Mouse (Mus musculus) E14TG2a.4 (cell line): ENCODE measurements around the gene Fam20b.

ENCODE experiments used
- CTCF ChIP-seq: conservative IDR thresholded peaks from 2 replicates; pipeline ENCODE4 v1.5.1; 2014; ENCODE audit warnings: low read length
- POU5F1 ChIP-seq: IDR thresholded peaks from 2 replicates; pipeline ENCODE4 v1.6.1; 2014; ENCODE audit warnings: low read length, borderline replicate concordance

DNA sequence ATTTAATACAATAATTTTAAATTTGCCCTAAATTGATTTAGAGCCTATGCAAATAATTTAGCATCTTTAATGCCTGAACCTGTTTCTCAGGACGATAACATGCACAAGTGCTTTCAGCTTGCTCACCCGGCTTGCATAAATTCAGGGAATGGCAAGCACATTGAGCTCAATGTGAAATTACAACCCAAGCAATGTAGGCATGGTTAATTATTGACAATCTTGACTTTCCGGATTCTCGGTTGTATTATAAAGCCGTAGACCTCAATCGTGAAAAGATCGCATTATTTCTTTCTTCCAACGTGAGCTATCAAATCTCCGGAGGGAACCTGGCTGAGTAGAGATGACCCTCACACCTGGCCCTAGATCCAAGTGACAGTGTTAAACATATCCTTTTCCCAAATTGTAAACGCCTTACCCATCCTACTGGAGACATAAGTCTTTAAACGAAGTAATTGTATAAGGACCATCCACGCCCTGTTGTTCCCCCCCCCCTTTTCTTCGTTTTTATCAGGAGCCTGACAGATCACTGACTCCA is 1.1 kb downstream of the Fam20b start:
- TF ChIP-seq CTCF (no peak), POU5F1 (no peak)
